Mouse (Mus musculus) kidney, adult 10 weeks (tissue): ENCODE measurements around the gene Ripor2. TPM values are rescaled to one million over a fixed set of nuclear protein-coding genes. Genes with fewer than 3 reads are reported as not detected.

Experiments used
- polyA plus RNA-seq: library from polyadenylated mRNA; stranded (reverse); fragments of 350-450 nt; fragmentation: Illumina TruSeq; extraction: RNeasy Lipid Tissue Mini Kit (QIAGEN cat#74804); gene quantifications from one replicate; pipeline ENCODE4 v1.2.3, GENCODE M21; 2014; ENCODE audit warnings: low read depth, low replicate concordance

Gene Ripor2
- polyA plus RNA-seq = 0.89 TPM

DNA sequence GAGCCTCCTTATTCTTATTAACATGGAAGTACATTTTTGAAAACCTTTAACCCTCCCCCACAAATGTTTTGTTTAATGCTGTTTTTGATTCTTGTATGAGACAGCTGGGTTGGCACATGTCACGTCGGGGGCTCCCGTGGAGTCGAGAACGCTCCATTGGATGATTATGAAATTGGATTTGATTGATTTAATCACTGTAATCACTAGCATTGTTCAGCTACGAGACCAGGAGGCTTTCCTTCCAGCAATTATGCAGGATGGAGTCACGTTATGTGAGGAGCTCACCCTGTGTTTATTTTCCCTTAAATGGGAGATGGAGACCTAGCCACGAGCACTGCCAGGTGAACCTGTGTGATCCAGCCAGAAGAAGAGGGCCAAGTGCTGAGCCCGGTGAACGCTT, at the start of gene Ripor2:
Gene Ripor2, plus strand, starts transcription at position 357 of the 400 bp plus-strand sequence.

DNA sequence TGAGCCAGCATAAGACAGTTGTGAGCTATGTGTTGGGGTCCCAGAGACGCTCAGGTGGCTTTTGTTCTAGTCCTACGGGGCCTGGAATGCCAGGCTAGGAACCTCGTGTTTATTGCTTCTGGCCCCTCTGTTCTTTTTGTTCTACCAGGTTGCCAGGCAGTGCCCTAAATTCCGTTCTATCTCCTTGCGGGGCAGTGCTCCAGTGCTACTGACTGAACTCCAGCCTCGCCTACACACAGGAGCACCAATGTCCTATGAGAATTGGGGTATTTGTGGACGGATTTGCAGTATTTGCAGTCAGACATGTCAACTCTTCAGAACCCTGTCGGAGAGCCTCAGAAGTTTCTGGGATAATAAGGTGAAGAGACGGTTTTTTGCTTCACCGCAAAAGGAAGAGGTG, 159.0 kb downstream of the Ripor2 start, which contains the start of gene Armh2:
Gene Armh2, plus strand, starts transcription at position 205 of the 400 bp plus-strand sequence.

DNA sequence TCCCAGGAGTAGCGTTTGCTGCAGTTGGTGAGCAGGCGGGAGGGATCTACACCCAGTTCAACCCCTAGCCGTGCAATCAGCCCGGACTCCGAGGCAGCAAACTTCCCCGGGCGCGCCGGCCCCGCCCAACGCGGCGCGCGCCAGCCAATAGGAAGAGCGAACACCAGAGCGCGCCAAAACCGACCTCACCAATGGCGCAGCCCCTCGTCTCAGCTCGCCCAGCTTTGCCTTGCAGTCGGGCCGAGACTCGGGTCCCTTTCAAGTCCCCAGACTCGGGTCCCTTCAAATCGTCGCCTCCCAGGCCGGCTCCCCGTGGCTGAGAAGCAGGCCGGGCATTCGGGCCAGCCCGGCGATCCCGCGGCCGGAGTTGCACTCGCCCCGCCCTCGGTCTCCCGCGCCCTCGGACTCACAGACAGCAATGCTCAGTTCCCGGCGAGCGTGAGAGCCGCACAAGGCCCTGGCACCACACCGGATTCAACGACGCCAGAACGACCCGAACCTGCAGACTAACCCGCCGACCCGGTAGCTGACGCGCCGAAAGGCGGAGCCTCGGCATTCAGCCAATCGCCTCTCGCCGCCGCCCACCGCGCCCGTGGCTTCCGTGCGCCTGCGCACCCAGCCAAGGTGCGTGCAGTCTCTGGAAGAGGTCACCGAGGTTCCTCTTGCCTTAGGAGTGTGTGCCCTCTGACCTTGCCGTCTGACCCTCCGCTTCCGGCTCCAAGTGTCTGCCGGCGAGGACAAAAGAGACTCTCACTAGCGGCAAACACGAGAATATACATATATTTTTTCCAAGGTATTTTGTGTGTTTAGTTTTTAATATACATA, 179.6 kb downstream of the Ripor2 start, which contains the start of gene Gmnn:
Gene Gmnn, minus strand, starts transcription at position 521 of the 825 bp plus-strand sequence.

Other genes with a start within 250 kb of the Ripor2 start
- gene Armh2, start 159.0 kb downstream of the Ripor2 start, polyA plus RNA-seq = not detected
- gene Gmnn, start 179.7 kb downstream of the Ripor2 start, polyA plus RNA-seq = 42.0 TPM
- 260 TPM for gene BC005537, start 219.5 kb downstream of the Ripor2 start, polyA plus RNA-seq
- 347 TPM for gene Acot13, start 249.4 kb downstream of the Ripor2 start, polyA plus RNA-seq
- 128 TPM for gene Tdp2, start 249.5 kb downstream of the Ripor2 start, polyA plus RNA-seq